Mouse (Mus musculus): ENCODE data around the gene Zfp651.

Zfp651 gene

GRCm38 (mm10) chr9:121762761-121763160 lies 3.6 kb downstream of the Zfp651 start:
- DNase-seq: no peak

DNA sequence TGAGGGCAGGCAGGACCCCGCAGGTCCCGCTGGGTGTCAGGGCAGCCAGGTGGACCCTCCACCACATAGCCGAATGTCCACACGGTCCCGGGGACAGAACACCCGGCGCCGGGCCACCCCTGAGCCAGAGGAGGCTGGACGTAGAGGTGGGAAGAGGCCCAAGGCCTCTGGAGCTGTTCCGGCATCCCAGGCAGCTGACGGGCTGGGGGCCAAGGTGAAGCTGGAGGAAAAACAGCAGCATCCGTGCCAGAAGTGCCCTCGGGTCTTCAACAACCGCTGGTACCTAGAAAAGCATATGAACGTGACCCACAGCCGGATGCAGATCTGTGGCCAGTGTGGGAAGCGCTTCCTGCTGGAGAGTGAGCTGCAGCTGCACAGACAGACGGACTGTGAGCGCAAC lies 4.6 kb downstream of the Zfp651 start:
- DNase-seq: no peak

GRCm38 (mm10) chr9:121765166-121765855 lies 6.2 kb downstream of the Zfp651 start:
- DNase-seq: peak; percentile 39

DNA sequence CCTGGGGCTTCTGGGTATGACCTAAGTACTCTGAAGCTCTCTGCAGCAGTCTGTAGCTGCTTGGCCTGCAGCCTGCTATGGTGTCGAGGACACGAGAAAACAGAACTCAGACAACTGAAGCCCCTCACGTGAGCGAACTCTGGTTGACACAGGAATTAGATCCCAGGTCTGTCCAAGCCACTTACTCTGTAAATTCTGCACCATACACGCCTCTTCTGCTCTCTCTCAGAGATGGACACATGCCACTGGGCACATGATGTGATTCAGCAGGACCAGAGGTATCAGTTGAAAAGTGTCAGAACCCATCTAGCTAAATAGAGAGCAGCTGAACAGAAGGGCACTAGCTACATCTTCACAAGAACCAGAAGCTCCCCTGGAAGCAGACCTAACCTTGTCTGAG lies 13.3 kb downstream of the Zfp651 start:
- no peak for DNase-seq

DNA sequence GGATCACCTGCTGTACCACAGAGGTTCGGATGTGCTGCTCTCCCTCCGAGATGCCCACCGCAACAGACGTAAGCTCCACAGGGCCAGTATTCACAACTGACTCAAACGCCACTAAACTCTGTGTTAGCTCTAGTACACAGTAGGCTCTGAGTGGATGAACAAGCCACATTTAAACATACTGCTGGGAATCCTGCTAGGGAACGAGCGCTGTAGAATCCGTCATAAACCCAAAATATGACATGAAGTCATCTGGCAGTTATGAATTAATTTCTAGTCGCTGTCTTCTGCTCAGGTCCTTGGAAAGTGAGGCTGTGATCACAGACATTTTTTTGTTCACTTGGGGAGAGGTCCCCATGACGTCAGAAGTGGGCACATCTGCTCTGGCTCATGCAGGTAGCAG lies 16.8 kb downstream of the Zfp651 start:
- DNase-seq: no peak

DNA sequence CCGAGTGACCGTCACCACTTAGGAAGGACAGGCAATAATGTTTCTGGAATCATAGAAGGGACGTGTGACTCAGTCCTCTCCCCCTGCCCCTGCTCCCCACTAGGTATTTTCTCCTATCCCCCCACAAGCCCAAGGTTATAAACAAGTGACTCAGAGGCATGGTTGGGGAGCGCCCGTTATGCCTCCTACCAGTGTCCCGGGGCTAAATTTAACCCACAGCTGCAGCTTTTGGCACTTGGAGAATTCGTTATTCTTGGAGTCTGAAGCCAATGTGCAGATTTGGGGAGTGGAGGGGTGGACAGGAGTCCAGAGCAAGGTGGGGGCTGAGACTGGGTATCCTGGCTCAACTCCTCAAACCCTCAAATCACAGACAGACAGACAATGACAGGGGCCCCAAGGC lies 17.4 kb downstream of the Zfp651 start:
- no peak for DNase-seq

GRCm38 (mm10) chr9:121777484-121778065 lies 18.4 kb downstream of the Zfp651 start, which contains the start of gene Klhl40:
Gene Klhl40 (plus strand): TSS chr9:121777607.
- DNase-seq: no peak

GRCm38 (mm10) chr9:121778066-121778624 lies 19.0 kb downstream of the Zfp651 start:
- DNase-seq: no peak

DNA sequence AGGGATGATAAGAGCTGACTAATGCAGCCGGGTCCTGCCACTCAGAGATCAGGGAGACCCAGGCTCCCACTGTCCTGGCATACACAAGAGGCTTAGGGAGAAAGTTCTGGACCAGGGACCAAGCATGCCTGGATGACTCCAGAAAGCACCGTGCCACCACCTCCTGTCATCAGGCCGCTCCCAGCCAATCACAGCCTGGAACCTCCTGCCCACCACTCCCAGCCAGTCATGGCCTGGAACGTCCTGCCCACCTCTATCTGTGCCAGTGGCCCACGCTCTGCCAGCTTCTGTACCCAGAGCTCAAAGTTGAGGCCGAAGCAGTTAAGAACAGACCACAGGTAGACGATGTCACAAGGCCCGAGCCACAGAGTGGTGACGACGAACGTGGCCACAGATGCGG lies 25.7 kb downstream of the Zfp651 start:
- no peak for DNase-seq

DNA sequence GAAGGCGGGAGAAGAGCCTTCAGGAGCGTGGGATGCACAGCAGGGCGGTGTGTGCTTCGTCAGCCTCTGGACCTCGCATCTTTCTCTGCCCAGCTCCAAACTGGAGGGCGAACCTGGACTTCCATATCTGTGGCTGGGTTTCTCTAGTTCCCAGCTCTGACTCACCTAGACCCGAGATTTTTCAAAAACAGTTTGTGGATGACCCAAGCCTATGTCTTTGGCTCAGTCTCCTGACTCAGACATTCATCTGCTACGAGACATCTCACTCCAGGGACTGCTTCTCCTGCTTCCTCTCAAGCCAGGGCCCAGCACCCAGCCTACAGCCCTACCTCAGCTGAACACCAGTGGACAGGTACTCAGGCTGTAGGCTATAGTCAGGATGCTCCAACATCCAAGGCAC lies 26.1 kb downstream of the Zfp651 start:
- no peak for DNase-seq

- no peak for DNase-seq
Measured at GRCm38 (mm10) chr9:121786359-121786758, 27.2 kb downstream of the Zfp651 start.

GRCm38 (mm10) chr9:121791206-121791605 lies 32.1 kb downstream of the Zfp651 start:
- peak; percentile 45 for DNase-seq

GRCm38 (mm10) chr9:121791757-121792521 lies 32.8 kb downstream of the Zfp651 start, which contains the start of gene Hhatl:
Gene Hhatl (minus strand): TSS chr9:121792507.
- DNase-seq: no peak

DNA sequence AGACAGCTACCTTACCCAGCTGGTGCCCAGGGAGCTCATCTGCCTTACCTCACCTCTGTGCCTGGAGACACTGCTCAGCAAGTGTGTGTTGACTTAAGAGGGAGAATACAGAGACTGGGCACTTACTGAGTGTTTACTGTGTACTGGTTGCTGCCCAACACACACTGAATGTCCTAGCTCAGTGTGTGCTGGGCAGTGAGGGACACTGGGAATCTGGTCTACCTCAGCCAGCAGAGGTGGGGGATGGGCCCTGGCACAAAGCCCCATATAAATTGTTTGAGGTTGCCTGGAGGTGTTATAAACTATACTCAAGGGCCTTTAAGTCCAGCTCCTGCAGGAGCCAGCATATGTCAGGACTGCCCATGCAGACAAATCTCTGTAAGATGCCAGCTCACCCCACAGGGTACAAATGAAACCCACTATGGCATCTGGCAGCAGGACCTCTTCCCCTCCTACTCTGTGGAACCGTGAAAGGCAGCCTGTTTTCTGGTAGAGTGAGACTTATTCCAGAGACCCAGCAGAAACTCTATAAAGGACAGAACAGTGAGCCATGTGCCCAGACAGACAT lies 35.9 kb downstream of the Zfp651 start:
- no peak for DNase-seq

DNA sequence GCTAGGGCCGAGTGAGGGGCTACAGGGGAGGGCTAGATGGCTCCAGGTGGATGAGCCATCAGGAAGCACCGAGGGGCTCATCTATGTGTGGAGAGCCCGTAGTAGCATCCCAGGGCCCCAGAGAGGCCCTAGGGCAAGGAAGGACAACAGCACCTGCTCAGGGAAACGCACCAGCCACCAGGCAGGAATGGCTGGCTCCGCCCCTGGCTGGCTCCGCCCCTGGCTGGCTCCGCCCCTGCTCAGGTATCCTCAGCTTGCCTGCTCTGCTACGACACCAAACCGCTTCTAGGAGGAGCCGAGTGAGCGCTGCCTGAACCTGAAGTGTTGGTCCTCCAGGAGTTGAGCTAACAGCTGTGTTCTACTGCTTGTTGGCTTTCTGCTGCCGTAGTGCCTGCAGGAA lies 38.6 kb downstream of the Zfp651 start:
- no peak for DNase-seq

DNA sequence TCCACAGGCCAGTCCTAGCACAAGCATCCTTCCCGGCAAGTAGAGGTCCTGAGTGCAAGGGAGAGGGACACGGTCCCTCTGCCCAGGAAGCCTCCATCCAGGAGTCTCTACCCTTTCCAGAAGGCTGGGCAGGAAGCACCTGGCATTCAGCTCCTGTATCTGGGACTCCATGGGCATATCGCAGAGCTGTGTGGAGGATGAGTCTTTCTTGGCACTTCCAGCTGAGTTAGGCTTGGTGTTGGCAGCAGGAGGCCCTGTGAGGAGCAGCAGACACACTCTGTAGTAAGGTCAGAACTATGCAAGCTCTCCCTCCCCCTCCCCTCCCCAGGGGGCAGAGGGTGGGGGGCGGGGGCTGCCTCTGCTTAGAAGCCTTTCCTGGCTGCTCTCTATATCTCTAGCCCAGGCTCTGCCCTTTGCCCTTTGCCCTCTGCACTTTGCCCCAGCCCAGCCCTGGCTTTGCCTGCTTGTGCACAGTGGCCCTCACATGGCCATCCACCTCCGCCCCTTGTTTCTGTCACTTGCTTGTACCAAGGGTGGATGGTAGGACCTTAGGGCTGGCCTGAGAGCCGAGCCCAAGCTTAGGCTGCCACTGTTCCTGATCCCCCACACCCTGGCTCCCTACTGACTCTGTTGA lies 39.9 kb downstream of the Zfp651 start:
- DNase-seq: no peak

GRCm38 (mm10) chr9:121802747-121803146 lies 43.6 kb downstream of the Zfp651 start:
- no peak for DNase-seq

DNA sequence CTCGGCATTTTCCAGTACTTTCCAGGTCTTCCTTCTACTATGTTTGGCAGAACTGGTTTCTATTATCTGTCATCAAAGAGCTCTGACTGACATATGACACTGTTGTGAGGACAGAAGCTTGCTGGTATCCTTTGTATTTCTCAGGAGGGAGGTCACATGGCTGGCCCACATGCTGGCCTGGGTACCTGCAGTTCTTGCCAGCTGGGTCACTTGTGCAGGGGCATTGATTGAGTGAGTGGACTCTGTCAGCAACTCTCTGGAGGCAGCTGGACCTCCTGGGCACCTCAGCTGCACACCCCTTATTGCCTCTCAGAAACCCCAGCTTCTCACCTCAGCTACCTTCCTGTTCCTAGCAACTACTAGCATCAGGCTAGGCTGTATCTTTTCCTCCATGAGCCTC lies 48.4 kb downstream of the Zfp651 start:
- no peak for DNase-seq

- peak; percentile 46 for DNase-seq
Measured at GRCm38 (mm10) chr9:121807947-121808346, 48.8 kb downstream of the Zfp651 start.

- no peak for DNase-seq
Measured at GRCm38 (mm10) chr9:121808511-121808910, 49.4 kb downstream of the Zfp651 start.

- DNase-seq: peak; percentile 66
Measured at GRCm38 (mm10) chr9:121810081-121810821, 51.1 kb downstream of the Zfp651 start.

GRCm38 (mm10) chr9:121815183-121815582 lies 56.1 kb downstream of the Zfp651 start:
- DNase-seq: no peak
